Mouse (Mus musculus) gastrocnemius, postnatal 25 days (tissue): ENCODE measurements at regions not wholly inside any gene's neighbourhood (a gene's known extent, or its start where the extent isn't known, plus 50 kb on each side); places are given as distances from the start of the nearest gene placed in this dataset.

Source experiments
- DNase-seq: peaks from one replicate; pipeline ENCODE4 v3.0.0; 2022

DNA sequence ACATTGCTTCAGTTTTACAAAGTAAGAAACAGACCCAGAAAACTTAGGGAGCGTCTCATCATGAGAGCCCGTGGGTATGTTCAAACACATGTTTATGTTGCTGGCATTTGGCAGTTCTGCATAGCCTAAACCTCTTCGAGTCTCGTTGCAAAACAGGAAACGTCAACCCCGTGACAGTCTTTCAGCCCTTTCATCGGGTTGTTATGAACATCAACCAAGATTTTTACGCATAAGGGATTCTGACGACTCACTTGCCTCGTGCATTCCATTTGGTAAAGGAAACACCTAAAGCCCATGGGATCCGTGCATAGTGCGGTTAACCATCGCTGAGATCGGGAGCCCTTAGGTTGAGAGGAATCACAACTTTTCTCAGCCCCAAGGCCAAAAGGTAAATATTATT is 115.7 kb downstream of the Gpam start:
- no peak for DNase-seq

DNA sequence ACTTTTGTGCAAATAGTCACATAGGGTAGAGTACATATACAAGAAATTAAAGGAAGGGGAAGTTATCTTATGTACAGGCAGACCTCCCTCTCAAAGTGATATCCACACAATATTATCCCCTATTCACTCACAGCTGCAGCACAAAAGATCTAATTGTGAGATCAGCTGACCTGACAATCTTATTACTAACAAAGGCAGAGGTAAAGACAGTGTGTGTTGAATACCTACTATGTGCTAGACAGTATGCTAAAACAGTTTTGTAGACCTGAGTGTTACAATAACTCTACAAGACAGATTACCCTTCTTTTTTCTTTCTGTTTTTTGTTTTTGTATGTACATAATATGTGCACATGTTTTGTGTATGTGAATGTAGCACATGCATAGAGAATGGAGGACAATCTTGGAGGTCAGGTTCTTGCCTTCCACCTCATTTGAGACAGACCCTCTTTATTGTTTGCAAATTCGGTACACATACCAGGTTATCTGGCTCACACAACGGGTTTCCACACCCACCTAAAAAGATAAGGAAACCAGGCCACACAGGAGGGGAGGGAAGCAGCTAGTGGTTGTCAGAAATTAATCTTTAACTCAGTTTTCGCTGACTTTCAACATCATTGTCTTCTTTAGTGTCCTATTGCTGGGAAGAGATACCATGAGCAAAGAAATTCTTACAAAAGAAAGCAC is 118.4 kb downstream of the Gpam start:
- no peak for DNase-seq

GRCm38 (mm10) chr19:54989982-54990381 is 137.1 kb downstream of the Gpam start:
- no peak for DNase-seq

DNA sequence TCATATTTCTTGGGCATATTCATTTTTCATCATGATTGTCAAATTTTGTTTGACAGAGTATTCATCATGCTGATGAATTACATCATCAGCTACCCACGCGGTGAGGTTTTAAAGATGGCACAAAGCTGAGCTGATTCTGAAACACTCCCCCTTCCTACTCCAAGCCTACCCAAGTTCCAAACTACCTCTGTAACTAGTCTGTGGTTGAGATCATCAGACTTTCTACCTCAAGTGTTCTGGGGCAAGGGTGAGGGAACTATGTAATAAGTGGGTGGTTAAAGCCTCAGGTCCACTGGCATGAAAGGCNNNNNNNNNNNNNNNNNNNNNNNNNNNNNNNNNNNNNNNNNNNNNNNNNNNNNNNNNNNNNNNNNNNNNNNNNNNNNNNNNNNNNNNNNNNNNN is 142.5 kb downstream of the Gpam start:
- DNase-seq: no peak

- no peak for DNase-seq
Observed at GRCm38 (mm10) chr19:54982801-54983200, 144.2 kb downstream of the Gpam start.

- DNase-seq: no peak
Observed at GRCm38 (mm10) chr19:54971440-54972211, 155.4 kb downstream of the Gpam start.

DNA sequence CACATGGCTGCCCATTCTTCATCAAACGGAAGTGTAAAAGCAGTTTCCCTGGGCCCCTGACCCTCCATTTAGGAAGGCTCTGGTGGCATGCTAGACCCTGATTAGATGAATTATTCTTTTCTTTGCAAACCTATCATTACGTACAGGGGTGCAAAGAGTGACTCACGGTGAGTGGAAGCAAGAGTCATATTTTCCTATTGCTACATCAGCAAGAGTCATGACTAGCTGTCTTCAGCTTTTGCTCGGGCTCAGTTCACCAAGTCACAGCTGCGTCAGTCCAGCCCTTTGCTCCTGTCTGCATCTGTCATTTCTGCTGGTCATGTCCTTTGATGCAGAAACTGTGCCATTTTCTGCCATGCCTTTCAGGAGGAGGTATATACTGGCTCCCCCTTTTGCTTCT is 168.7 kb downstream of the Gpam start:
- no peak for DNase-seq

DNA sequence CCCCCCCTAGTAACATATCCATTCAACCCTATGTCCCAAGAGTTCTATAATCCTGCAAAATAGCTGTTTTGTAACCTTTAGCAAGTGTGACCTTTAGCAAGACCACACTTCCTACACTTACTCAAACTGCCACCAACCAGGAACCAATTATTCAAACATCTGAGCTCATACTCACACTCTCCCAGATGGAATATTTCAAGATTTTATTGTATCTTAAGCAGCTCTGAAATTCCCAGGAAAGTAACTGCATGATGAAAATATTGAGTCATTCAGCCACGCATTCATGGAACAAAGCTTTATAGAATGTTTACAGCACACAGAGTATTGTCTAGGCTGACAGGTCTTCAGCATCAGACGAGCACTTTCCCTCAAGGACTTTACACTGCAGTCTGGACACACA is 171.9 kb downstream of the Gpam start:
- no peak for DNase-seq

DNA sequence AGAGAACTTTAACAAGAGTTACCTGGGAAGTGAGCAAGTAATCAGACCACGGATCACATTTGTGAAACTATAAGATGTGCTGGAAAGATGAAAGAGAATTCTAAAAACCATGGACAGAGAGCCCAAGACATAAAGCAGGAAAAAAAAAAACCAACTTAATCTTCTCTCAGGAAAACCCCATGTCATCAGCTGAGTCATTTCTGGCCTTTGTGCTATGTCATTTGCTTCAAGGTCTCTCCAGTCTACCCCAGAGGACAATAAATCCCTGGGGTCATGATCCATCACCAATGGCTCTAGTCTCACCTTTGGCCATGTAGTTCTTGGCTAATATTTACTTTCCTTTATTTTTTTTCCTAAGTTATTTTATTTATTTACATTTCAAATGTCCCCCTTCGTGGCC is 174.5 kb downstream of the Gpam start:
- DNase-seq: no peak

DNA sequence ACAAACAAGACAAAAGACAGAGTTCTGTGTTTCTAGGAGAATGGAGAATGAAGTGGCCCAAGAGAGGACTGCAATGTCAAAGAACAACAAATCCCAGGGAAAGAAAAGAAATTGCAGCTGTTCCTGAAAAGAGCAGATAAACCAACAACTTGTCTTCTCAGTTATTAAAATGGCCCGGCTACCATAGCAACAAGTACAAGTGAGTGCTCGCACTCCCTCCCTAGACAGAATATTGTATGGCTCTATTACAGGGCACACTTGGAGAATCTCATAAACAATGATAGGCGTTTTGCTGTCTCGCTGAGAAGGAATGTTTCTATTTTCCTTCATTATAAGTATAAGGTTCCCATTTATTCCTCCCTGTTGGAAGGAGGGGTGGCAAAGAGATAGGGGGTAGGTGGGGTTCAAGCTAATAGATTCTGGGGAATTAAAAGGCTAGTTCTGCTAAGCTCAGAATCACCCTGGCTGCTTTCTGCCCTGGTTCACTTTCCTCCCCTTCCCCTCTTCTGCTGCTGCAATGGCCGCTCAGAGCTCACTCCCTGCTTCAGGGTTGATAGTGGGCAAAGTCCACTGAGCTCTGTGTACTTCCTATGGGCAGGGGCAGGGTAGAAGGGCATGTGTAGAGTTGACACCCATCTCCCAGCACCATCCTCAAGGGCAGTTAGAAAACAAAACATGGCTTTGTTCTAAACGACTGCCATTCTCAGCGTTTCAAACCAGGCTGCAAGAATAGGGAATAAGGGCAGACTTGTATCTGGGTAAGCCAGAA is 178.5 kb downstream of the Gpam start:
- DNase-seq: no peak

- no peak for DNase-seq
Observed at GRCm38 (mm10) chr19:54947583-54947982, 179.5 kb downstream of the Gpam start.

- DNase-seq: no peak
Observed at GRCm38 (mm10) chr19:54932579-54932978, 194.5 kb downstream of the Gpam start.

DNA sequence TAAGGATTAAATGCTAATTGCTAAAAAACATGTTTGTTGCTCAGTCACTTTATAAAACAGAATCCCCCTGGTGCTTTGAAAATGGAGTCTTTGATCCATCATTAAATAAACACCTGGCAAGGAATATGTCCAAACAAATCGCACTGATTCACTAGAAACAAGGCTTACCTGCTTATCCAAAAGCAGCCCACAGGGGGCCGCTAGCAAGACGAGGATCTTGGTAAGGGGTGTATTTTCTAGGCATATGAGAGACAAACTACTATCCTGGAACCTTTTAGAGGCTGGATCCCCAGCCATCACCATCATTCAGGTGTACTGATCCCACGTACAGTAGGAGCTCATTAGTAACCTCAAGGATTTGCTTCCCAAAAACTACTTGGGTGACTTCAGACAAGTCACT is 201.2 kb downstream of the Gpam start:
- no peak for DNase-seq

DNA sequence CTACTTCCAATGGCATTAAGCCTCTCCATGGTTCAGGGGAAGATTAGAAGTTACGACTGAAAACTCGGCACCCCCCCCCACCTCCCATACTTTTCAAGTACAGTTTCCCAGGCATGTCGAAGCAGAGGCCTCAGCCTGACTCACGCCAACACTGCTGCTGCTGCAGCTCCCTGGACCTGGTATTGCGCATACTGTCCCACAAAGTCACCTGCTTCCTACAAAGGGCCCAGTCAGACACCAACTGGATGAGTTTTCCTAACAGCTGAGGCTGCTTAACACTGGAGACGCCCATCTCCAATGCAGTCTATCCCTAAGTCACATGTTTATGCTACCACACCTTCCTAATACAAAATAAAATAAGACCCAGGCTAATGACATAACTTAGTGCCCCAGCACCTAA is 207.4 kb downstream of the Gpam start:
- DNase-seq: no peak

DNA sequence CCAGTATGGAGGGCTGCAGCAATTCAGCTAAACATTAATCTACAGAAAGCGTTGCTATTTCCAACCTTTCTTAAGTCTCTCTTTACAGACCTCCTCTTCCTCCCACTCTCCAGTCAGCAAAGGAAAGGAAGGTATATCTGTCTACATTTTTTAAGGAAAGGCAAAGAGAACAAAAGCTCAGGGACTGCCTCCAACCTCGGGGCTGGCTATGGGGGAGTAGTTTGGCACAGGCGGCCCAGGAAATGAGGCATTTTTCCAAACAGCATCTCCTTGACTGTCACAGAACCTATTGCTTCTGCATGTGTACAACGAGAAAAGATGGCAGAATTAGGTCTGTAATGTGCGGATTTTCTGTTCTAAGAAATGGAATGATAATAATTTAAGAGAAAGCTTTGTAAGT is 233.4 kb downstream of the Gpam start:
- DNase-seq: no peak

DNA sequence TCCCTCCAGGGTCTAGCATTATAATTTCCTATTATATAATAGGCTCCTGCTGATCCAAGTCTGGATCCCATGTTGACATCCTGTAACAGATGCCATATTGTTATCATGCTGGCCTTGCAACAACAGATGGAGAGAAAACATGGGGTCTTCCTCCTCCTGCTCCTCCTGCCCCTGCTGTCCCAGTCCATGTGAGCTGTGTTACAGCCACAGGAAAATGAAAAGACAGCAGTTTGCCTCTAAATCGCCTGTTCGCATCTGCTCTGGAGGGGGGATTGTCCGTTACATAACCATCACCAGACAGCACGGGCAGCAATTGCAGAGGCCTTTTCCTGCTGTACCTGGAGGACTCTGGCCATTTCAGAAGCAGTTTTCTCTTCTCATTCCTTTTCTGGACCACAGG is 260.0 kb downstream of the Gpam start:
- no peak for DNase-seq

GRCm38 (mm10) chr19:54855190-54855589 is 271.8 kb downstream of the Gpam start:
- DNase-seq: no peak

- DNase-seq: no peak
Observed at GRCm38 (mm10) chr19:54838231-54838630, 288.8 kb downstream of the Gpam start.

DNA sequence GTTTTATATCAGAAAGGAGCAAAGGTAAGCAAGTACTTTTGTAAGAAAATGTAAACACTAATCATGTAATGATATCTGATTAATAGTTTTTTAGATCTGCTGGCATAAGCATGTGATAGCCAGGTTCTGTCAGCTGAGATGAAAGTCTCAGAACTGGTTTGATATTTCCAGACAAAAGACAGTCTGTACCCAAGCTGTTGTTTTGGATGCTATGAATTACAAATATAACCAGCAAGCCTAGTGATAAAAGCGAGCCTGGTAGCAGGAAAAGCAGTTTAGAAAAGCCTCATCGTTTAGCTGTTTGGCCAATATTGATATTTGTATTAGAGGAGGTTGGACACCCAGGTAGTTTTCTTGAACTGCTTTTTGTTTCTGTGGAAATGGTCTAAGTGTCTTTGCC is 290.6 kb downstream of the Gpam start:
- no peak for DNase-seq

GRCm38 (mm10) chr19:54822161-54822560 is 304.9 kb downstream of the Gpam start:
- DNase-seq: no peak

GRCm38 (mm10) chr19:54820587-54820986 is 306.5 kb downstream of the Gpam start:
- DNase-seq: no peak

GRCm38 (mm10) chr19:54801123-54801742 is 325.8 kb downstream of the Gpam start:
- DNase-seq: no peak

- no peak for DNase-seq
Observed at GRCm38 (mm10) chr19:54787171-54787570, 339.9 kb downstream of the Gpam start.
